14 mouse cellular contexts compared by ENCODE assay signal in the genomic region with DNA sequence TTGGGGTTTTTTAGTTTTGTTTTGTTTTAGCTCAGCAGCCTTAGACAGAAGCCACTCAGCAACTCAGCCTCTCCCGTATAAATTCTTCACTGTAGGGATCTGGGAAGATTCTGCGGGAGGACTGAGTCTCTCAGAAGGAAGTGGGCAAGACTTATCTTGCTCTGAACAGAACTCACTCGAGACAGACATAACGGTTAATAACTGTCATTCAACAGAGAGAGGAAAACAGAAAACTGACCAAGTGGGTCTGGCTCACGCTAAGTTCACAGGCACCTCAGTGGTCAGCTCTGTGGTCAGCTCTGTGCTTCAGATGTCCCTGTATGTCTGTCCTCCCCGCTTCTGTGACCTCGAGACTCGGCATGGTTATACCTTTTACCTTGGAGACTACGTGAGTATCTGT. TPM values are rescaled to one million over a fixed set of nuclear protein-coding genes. Genes with fewer than 3 reads are reported as not detected.
DNase-seq lines count a peak whose midpoint lies in the region; ATAC-seq and TF ChIP-seq lines count a peak whose summit lies in the region.
"Had no signal": no experiment of that assay in that cellular context is flagged by ENCODE, and none has a peak within 500 bp of the region (broad histone marks: within the 10 kb centered on the region; RNA-seq: fewer than 3 reads in every experiment).

No protein-coding gene starts in this region.

- H3K79me2 ChIP-seq in heart, adult 2 months (replicated peaks; ENCODE audit: control insufficient read depth, insufficient read depth, low read length) = peaks cover 4% of the 10 kb centered on the region; the same call in 1 of the 2 replicates

- no peak overlapping the region for H3K4me2 ChIP-seq in heart, embryonic 13.5 days
- no peak overlapping the region for H3K4me2 ChIP-seq in lung, embryonic 15.5 days
- H3K4me2 ChIP-seq in embryonic facial prominence, embryonic 15.5 days (replicated peaks) = no peak overlapping the region

- TF ChIP-seq EP300 in heart, adult 2 months (IDR thresholded peaks at IDR 0.05; ENCODE audit: insufficient read depth, low read depth, low read length) = no peak

- H3K27ac ChIP-seq in heart, embryonic 13.5 days (replicated peaks) = peak overlapping the region; percentile 28; the same call in 1 of the 2 replicates
- H3K27ac ChIP-seq in heart, adult 2 months = no peak overlapping the region
- H3K27ac ChIP-seq in lung, embryonic 15.5 days = 0 out of 2 replicates have a peak overlapping the region, but pooled peaks have one; percentile 8
- H3K27ac ChIP-seq in embryonic facial prominence, embryonic 15.5 days (replicated peaks) = peak overlapping the region; percentile 44; the same call in 1 of the 2 replicates
- H3K27ac ChIP-seq: kidney, postnatal 0 days had no signal

- no peak for DNase-seq in heart, adult 2 months
- no peak for DNase-seq in lung, adult 18-20 months
- DNase-seq in adrenal gland, postnatal 4 days (ENCODE audit: low spot score in 2 of 2) = no peak
- no peak for DNase-seq in left cerebral cortex, adult 18-20 months (ENCODE audit: low spot score in 2 of 2)
- DNase-seq: adrenal gland, adult 8-10 months had no signal

- H3K36me3 ChIP-seq in heart, embryonic 13.5 days = 0 out of 2 replicates have a peak, but pooled peaks cover 3% of the 10 kb centered on the region
- peaks cover 3% of the 10 kb centered on the region; the same call in 1 of the 2 replicates for H3K36me3 ChIP-seq in heart, adult 2 months (ENCODE audit: control insufficient read depth, insufficient read depth, low read length)
- no peaks in the 10 kb centered on the region for H3K36me3 ChIP-seq in lung, embryonic 15.5 days
- H3K36me3 ChIP-seq in embryonic facial prominence, embryonic 15.5 days = no peaks in the 10 kb centered on the region

- no peak overlapping the region for H3K4me3 ChIP-seq in heart, embryonic 13.5 days
- H3K4me3 ChIP-seq in heart, adult 2 months = no peak overlapping the region
- no peak overlapping the region for H3K4me3 ChIP-seq in lung, embryonic 15.5 days
- no peak overlapping the region for H3K4me3 ChIP-seq in embryonic facial prominence, embryonic 15.5 days (replicated peaks)

- ATAC-seq in heart, embryonic 13.5 days (ENCODE audit: extremely low read depth, insufficient number of reproducible peaks, low FRiP score, low TSS enrichment) = no peak
- no peak for ATAC-seq in lung, embryonic 15.5 days (ENCODE audit: borderline replicate concordance, extremely low read depth, low FRiP score, low TSS enrichment)
- ATAC-seq in embryonic facial prominence, embryonic 15.5 days (ENCODE audit: insufficient number of reproducible peaks, low FRiP score, low TSS enrichment, low read depth) = no peak
- peak; percentile 2; the same call in 1 of the 2 replicates for ATAC-seq in megakaryocyte progenitor cell, adult 5-6 weeks (replicated peaks; ENCODE audit: poor library complexity)
- ATAC-seq: Patski had no signal

- H3K9me3 ChIP-seq in heart, embryonic 13.5 days = no peaks in the 10 kb centered on the region
- no peaks in the 10 kb centered on the region for H3K9me3 ChIP-seq in lung, embryonic 15.5 days
- H3K9me3 ChIP-seq in embryonic facial prominence, embryonic 15.5 days (replicated peaks) = no peaks in the 10 kb centered on the region

- H3K4me1 ChIP-seq in heart, embryonic 13.5 days = peaks cover 98% of the 10 kb centered on the region
- H3K4me1 ChIP-seq in heart, adult 2 months (ENCODE audit: control insufficient read depth, insufficient read depth, low read length) = peaks cover 23% of the 10 kb centered on the region
- peaks cover 48% of the 10 kb centered on the region for H3K4me1 ChIP-seq in lung, embryonic 15.5 days
- H3K4me1 ChIP-seq in embryonic facial prominence, embryonic 15.5 days = peaks cover 63% of the 10 kb centered on the region

- no peak for TF ChIP-seq CTCF in heart, adult 2 months (IDR thresholded peaks at IDR 0.05)

- intact Hi-C loops in heart, adult 2 months (cut with DNase I) = no loop called here

- WGBS in heart, embryonic 13.5 days = 50% methylated on average over 9 of the region's 9 CpGs
- 65% methylated on average over 9 of the region's 9 CpGs for WGBS in heart, adult 2 months
- 63% methylated on average over 9 of the region's 9 CpGs for whole genome bisulfite sequencing in lung, embryonic 15.5 days
- 64% methylated on average over 9 of the region's 9 CpGs for WGBS in embryonic facial prominence, embryonic 15.5 days

- H3K9ac ChIP-seq in heart, embryonic 13.5 days = 0 out of 2 replicates have a peak overlapping the region, but pooled peaks have one; percentile 29
- H3K9ac ChIP-seq in heart, adult 2 months (ENCODE audit: low read depth, low read length) = no peak overlapping the region
- H3K9ac ChIP-seq in lung, embryonic 15.5 days = no peak overlapping the region
- H3K9ac ChIP-seq in embryonic facial prominence, embryonic 15.5 days = no peak overlapping the region

- TF ChIP-seq POLR2A in heart, adult 2 months (IDR thresholded peaks at IDR 0.05; ENCODE audit: insufficient read depth, low read depth, low read length) = no peak

- H3K27me3 ChIP-seq in heart, embryonic 13.5 days (replicated peaks) = no peaks in the 10 kb centered on the region
- H3K27me3 ChIP-seq in heart, adult 2 months (ENCODE audit: control insufficient read depth, insufficient read depth, low read length) = no peaks in the 10 kb centered on the region
- H3K27me3 ChIP-seq in lung, embryonic 15.5 days = no peaks in the 10 kb centered on the region
- H3K27me3 ChIP-seq in embryonic facial prominence, embryonic 15.5 days = no peaks in the 10 kb centered on the region
- H3K27me3 ChIP-seq: Patski had no signal

RNA-seq across cellular contexts. Expression of gene Crybb3, which starts 37.9 kb away (rescaled TPM):
- polyA plus RNA-seq in heart, embryonic 13.5 days (2015; fragmentation: Nextera tagmentation; extraction: Ambion mirVana) = 0.86 and 0.93 TPM in 2 replicates
- total RNA-seq in heart, adult 2 months (2021) = 1 to 10 TPM in 1 of 2 experiments, under 1 TPM in 1; 0.68 to 1.5 TPM
- polyA plus RNA-seq in heart, adult 2 months (2012; rRNA removed) = 2.6 and 4.2 TPM in 2 replicates
- polyA plus RNA-seq in lung, embryonic 15.5 days (2015; fragmentation: Nextera tagmentation; extraction: Ambion mirVana) = 0.42 and 0.57 TPM in 2 replicates
- 5.0 and 5.4 TPM in 2 replicates for polyA plus RNA-seq in embryonic facial prominence, embryonic 15.5 days (2015; fragmentation: Nextera tagmentation; extraction: Ambion mirVana)
- total RNA-seq in megakaryocyte progenitor cell, adult 5-6 weeks (2015) = not detected in 2 replicates
- total RNA-seq in megakaryocyte progenitor cell, adult 5-6 weeks (2017) = not detected in 2 replicates
- total RNA-seq in adrenal gland, postnatal 4 days (2021) = 1 to 10 TPM; 1.1 to 1.9 TPM
- 1 to 10 TPM; 1.4 to 1.6 TPM for total RNA-seq in left cerebral cortex, adult 18-20 months (2021)
- total RNA-seq: hematopoietic stem cell, adult 5-6 weeks had no signal

RNA-seq across cellular contexts. Expression of gene Crybb2, which starts 49.4 kb away (rescaled TPM):
- polyA plus RNA-seq in heart, embryonic 13.5 days (2015; fragmentation: Nextera tagmentation; extraction: Ambion mirVana) = not detected in 2 replicates
- total RNA-seq in heart, adult 2 months (2021) = not detected
- polyA plus RNA-seq in heart, adult 2 months (2012; rRNA removed) = not detected in 2 replicates
- not detected in 2 replicates for polyA plus RNA-seq in lung, embryonic 15.5 days (2015; fragmentation: Nextera tagmentation; extraction: Ambion mirVana)
- polyA plus RNA-seq in embryonic facial prominence, embryonic 15.5 days (2015; fragmentation: Nextera tagmentation; extraction: Ambion mirVana) = not detected in 2 replicates
- total RNA-seq in megakaryocyte progenitor cell, adult 5-6 weeks (2015) = not detected in 2 replicates
- not detected in 2 replicates for total RNA-seq in megakaryocyte progenitor cell, adult 5-6 weeks (2017)
- not detected for total RNA-seq in adrenal gland, postnatal 4 days (2021)
- not detected for total RNA-seq in left cerebral cortex, adult 18-20 months (2021)
- total RNA-seq: adrenal gland, adult 8-10 months; hematopoietic stem cell, adult 5-6 weeks; left cerebral cortex, adult 8-10 months had no signal
- polyA plus RNA-seq: kidney, postnatal 0 days; lung, postnatal 0 days; Patski had no signal
